Mouse (Mus musculus): ENCODE measurements around the gene Hoxa3. TPM values are rescaled to one million over a fixed set of nuclear protein-coding genes. Genes with fewer than 3 reads are reported as not detected.

The Hoxa3 gene
- total RNA-seq, 2 experiments from 2014 or later, result not detected

DNA sequence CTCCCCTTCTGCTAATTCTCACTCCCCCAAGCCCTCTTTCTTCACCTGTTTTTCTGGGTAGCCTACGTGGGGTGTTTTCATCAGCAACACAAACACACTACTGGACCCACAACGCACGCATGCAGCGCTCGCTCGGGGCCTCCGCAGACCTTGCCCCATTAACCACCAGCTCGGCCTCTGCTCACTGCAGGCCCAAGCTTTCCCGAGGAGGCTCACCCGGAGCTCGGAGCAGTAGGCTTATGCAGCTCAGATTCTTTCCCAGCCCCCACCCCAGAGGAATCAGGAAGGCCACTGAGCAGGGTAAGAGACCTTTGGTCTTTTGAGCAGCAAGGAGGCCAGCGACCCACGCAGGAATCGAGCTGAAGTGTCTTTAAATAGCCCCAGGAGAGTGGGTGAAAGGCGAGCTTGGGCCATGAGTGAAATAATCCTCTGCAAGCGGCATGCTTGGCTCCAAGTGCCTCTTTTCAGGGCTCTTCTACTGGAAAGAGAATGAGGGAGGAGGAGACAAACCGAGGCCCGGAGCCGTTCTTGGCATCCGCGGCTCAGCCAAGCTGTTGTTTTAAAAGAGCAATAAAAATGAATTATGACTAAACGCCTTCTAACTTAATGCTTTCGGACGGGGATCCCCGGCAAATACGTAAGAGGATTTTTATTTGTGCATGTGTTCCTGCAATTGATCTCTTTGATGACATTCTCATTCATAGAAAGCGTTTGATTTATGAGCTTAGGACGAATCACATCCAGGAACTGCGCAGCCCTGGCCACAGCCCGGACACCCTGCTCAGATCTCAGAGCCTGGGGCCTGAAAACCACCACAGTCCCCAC, 52.4 kb downstream of the Hoxa3 start:
- no peak for DNase-seq (ENCODE audit: extremely low spot score in 1 of 2, low spot score in 1 of 2)

DNA sequence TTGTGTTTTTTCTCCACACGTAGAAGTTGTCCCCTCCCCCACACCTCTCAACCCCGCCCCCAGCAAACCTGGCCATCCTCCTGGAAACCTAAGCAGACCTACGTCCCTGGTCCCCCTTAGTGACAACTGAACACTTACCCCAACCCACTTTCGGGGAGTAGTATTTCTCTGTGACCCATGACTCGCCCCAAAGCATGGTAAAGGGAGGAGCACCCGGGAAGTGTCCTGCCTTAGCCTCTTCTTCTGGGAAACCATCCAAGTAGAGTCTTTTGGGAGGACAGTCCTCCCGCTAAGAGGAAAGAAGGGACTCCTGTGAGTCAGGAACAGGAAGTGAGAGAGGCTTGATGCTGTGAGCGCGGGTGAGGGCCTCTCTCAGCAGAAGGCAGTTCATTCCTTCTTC, 53.2 kb downstream of the Hoxa3 start:
- no peak for DNase-seq (ENCODE audit: extremely low spot score in 1 of 2, low spot score in 1 of 2)

DNA sequence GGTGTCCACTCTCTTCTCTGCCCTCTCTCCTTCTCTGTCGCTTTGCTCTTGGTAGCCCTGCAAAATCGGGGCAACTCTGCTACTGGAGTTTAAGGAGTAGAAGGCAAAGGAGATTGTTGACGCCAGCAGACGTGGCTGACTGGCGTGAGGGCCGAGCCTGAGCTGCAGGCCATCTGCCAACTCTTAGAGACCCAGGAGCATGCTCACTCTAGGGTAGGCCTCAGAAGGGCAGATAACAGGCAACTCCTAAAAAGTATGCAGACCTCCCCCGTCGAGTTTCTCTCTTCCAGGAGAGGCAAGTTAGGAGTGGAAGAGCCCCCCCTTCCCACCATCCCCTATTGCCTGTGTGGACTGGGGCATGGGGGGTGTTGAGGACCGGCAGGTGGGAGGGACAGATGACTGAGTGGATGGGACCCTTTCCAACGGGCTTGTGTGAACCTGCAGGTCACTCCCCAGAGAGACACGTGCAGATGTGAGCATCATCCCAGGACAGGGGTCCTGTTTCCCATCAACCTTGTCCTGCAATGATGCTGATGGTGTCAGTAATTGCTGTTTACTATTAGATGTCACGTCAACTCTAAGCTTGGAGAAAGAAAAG, 53.9 kb downstream of the Hoxa3 start:
- DNase-seq (ENCODE audit: extremely low spot score in 1 of 2, low spot score in 1 of 2), result no peak

DNA sequence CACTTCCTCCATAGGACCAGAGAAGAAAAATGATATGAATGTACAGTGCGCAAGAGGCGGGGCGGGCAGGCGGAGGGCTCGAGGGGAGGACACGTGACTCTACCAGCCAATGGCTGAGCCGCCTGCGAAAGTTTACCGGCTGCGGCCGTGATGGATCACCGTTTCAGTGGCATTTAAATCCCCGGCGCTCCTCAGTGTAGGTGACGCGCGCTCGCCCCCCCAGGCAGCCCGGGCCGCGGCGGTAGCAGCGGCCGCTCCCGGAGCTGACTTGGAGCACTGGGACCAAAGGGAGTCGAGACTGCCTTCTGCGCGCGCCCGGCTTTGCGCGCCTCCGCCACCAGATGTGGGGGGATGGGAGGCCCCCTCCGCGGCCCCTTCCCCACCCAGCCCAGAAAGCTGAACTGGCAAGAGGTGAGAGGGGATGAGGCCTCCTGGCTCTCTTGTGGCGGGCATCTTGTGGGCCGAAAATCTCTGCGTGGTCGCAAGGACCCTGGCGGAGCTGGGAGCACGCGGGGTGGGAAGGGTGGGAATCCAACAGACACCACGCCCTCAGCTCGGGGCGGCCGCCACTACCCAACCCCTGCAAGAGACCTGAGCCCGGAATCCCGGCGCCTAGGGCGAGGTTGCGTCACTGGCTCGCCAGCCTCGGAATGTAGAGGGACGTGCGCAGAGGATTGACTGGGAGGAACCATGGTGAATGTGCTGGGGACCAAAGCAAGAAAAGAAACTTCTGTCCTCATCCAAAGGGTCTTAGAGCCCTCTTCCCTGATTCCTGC, 54.7 kb downstream of the Hoxa3 start, which contains the start of gene Hoxa1:
Gene Hoxa1 (minus strand): TSS at position 42 of the 776 bp plus-strand sequence.
- DNase-seq (ENCODE audit: extremely low spot score in 1 of 2, low spot score in 1 of 2), result no peak

DNA sequence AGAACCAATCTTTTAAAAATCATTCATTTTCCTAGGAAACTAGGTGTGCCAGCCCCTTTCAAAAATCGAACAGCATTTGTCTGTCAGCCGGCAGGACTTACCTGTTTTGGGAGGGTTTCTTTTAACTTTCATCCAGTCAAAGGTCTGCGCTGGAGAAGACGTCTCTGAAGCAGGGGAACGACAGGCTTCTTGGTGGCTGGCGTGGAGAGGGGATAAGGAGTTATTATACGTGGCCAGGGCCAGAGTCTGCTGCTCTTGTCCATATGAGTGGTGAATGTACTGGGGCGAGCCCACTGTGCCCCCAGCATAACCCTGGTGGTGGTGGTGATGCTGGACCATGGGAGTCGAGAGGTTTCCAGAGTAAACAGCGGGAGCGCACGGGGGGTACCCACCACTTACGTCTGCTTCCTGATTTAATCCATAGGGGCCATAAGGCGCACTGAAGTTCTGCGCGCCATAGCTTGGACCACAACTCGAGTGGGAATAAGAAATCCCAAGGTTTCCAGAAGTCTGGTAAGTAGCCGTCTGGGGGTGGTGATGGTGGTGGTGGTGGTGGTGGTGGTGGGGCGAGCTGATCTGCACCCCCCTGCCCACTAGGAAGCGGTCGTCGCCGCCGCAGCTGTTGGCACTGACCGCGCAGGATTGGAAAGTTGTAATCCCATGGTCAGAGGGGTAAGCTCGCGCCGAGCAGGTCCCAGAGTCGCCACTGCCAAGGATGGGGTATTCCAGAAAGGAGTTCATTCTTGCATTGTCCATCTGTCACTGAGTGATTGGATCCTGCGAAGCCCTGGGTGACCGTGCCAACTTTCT, 55.5 kb downstream of the Hoxa3 start:
- DNase-seq (ENCODE audit: extremely low spot score in 1 of 2, low spot score in 1 of 2), result no peak

DNA sequence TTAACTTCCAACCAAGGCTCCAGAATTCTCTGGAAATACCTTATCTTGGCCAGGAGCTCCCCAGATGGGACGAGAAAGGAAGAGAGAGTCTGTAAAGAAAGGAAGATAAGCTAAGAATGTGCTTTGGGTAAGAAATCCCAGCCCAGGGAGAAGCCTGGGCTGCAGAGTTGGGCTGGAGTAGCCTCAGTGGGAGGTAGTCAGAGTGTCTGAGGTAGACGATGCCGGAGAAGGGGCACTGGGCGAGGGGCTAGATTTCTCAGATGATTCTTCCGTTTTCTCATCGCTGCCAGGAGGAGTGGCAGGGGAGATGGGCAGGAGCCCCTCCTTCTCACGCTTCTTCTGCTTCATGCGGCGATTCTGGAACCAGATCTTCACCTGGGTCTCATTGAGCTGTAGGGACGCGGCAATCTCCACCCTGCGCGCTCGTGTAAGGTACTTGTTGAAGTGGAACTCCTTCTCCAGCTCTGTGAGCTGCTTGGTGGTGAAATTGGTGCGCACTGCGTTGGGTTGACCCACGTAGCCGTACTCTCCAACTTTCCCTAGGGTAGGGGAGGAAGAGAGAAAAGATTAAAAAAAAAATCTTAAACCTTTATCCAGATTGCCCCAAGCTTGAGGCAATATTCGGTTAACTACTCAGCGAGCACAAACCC, 56.5 kb downstream of the Hoxa3 start:
- peak in 1 of 2 experiments; percentile 4 for DNase-seq (ENCODE audit: extremely low spot score in 1 of 2, low spot score in 1 of 2)

DNA sequence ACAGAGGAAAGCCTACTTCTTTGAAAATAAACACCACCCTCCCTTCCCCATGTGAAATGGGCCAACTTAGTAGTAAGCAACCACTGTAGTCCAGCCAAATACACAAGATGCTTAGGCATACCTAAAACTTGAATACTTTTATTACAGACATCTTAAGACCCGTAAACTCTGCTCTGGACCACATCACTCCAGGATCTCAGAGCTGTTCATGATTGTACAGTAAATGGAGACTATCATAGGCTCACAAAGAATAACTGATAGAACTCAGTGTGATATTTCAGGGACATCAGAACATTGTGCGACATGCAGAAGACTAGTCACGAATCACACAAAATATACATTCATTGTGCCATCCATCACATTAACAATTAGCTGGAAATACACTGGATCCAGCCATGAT, 57.7 kb downstream of the Hoxa3 start:
- DNase-seq (ENCODE audit: extremely low spot score in 1 of 2, low spot score in 1 of 2), result no peak

DNA sequence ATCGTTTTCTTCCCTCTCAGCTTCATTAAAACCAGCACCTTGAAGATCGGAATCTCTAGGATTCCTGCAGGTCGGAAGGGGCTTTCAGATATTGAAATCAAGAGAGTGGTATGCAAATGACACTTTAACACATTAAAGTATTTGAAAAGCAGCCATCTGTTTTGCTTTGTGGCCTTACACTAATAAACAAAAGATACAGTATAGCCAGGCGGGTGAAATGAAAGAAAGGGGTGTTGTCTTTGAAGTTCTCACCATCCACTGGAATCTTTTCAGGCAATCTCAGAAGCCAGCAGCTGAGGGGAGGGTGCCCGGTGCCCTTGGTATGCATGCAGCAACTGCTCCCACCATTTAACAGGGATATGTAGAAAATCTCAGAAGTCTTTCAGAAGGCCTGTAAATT, 59.1 kb downstream of the Hoxa3 start:
- DNase-seq (ENCODE audit: extremely low spot score in 1 of 2, low spot score in 1 of 2), result no peak

DNA sequence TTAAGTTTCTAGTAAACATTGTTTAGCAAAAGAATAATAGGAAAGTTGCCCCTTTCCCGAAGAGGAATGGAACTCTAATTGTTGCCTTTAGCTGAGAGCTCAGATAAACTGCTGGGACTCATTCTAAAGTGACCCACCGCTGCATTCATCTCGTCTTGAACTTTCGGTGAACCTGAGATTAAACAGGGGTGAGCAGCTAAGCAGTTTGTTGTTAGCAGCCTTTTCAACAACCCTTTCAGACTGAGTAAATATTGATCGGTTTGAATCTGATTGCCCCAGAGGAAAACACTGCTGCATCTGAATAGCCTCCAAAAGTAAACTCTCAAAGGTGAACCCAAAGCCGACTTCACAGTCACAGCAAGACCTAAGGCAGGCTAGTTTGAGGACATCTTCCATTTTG, 59.9 kb downstream of the Hoxa3 start:
- DNase-seq (ENCODE audit: extremely low spot score in 1 of 2, low spot score in 1 of 2), result no peak

DNA sequence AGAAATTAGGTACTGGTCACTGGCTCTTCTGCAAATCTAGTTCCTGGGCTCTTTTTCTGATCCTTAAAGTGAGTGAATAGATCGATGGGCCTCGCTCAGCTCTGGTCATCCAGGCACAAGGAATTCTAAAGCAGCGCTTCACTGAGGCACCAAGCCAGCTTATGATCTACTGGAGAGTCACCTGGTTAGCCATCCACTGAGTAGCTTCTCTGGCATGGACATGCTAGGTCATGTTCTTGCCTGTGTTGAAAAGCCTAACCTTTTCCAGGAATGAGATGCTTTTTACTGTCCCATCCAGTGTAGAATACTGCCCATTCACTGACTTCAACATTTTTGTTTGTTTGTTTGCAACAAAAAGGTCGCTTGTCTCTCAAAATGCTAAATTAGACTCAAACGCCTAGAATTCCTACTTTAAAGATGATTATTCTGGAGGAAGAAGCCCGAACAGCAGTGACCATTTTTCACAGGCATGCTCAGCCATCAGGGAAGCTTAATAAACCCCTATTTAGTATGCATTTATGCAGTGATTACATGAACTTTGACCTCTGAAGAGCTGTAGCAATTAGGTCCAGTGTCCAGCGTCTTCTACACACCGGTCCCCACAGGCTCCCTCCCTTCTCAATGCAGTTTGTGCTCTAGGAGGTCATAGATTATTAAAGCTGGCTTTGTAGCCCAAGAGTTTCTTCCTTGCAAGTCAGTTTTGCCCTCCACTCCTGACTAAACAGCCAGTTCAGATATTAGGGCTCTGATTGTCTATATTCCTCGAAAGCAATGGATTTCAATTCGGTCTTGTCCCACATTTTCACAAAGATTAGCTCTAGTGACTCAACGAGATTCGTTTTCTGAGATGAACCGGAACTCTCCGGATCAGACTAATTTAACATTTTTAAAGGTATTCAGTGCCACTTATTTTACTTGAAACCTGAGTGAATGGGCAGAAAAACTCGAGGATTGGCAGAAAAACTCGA, 60.6 kb downstream of the Hoxa3 start:
- DNase-seq (ENCODE audit: extremely low spot score in 1 of 2, low spot score in 1 of 2), result no peak

DNA sequence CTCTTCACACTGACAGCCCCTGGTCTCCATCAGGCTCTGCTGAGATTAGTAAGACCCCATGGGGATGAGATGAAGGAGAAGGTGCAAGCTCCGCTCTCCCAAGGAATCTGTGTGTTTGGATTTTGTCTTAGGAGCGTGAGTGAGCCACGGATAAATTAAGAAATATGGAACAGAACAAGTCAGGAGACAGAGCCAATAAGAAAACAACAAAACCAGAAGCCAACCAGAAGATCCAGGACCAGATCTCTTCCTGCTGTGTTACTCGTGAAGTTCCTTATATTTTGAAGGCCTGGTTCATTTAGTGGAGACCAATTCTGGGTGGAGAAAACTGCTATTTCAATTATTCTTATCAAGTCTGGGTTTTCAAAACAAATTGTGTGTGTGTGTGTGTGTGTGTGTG, 61.6 kb downstream of the Hoxa3 start:
- DNase-seq (ENCODE audit: extremely low spot score in 1 of 2, low spot score in 1 of 2), result no peak

DNA sequence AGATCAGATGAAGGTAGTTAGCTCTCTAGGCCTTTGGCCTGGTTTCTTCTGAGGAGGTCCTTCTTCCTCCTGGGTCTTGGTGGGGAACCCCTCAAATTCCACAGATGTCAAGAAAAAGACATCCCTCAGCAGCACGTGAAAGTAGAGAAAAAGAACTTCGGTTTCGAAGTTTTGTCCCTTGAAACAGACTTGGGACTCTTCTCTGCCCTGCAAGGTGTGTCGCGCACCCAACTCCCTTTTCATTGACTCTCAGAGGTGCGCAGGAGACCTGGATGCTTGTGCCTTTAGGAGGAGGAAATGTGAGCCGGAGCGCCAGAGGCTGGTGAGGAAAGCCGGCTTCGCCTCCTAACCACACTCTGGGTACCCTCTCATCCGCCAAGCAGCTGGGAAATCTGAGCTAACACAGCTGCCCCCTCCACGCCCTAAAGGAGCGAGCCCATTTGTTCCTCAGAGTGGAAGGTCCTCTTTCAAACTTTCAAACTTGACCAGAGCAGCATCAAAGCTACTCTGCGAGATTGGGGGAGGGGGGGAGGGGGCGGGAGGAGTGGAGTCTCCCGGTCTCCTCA, 62.7 kb downstream of the Hoxa3 start:
- no peak for DNase-seq (ENCODE audit: extremely low spot score in 1 of 2, low spot score in 1 of 2)

DNA sequence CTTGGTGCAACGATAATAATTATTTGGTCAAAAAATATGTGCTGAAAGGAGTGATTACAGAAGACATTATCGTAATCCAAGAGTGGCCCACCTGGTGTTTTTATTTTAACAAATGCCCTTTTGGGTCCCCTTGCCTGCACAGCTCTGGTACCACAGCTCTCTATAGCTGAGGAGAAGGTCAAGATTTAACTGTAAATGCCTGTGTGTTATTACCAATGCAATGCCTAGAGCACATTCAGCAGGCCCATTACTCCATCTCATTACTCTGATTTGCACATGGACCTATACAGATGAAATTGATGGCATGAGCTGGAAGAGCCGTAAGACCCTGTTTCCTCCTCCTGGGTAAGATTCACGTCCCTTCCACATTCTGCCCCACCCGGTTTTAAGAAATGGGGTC, 74.0 kb downstream of the Hoxa3 start:
- DNase-seq (ENCODE audit: extremely low spot score in 1 of 2, low spot score in 1 of 2), result no peak

DNA sequence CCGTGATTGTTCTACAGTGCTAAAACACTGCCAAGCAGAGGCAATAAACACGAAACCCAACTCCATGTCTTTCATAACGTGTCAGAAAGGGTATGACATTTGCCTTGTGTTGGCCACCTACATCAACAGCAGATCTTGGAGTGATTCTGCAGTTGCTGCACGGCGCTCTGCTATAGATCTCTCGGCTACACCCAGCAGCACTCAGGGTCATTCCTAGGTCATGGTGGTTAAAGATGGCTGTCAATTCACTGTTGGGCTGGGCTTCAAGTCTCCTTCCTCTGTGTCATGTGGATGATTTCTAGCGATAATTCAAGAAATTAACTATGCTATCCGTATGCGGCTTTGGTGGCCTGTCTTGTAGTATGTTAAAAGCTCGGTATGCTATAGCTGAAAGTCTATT, 74.6 kb downstream of the Hoxa3 start:
- no peak for DNase-seq (ENCODE audit: extremely low spot score in 1 of 2, low spot score in 1 of 2)

DNA sequence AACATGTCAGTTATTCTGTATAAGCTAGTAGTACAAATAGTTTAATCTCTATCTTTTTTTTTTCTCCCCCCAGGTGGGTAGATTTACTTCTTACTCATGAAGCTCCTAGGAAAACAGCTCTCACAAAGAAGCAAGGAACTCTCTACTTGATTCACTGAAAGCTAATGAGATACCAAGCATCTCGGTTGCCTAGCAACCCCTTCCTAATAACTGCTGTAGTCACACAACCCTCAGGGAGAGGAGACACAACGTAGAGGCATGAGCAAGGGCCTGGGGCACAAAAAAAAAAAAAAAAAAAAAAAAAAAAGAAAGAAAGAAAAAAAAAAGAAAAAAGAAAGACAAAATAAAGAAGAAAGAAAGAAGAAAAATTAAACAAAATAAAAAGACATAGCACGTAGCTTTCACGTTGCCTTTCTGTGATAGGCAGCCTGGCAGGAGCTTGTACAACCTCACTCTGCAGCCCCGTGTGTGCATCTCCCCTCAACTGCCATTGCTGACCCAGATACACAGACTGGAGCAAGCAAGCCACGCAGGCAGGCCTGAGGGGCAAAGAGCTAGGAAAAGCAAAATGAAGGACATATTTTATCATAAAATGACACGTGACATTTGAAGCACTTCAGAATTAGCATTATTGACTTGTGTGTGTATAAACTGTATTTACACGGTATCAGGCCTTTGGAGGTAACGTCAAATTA, 75.1 kb downstream of the Hoxa3 start:
- DNase-seq (ENCODE audit: extremely low spot score in 1 of 2, low spot score in 1 of 2), result no peak

DNA sequence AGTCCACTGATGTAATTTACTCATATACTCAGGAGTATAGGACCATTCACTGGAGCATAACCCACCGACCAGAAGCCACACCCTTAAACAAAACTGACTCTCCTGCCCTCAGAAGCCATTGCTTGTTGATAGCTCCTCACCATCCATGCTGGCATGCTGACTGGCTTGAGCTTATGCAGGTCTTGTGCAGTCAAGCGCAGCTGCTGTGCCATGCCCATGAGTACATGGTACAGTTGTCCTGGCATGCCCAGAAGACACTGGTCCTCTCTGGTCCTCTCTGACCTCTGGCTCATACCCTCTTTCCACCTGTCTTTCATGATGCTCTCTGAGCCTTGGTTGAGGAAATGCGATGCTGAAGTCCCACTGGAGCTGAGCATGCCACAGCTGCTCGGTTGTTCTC, 89.5 kb downstream of the Hoxa3 start:
- DNase-seq (ENCODE audit: extremely low spot score in 1 of 2, low spot score in 1 of 2), result no peak

DNA sequence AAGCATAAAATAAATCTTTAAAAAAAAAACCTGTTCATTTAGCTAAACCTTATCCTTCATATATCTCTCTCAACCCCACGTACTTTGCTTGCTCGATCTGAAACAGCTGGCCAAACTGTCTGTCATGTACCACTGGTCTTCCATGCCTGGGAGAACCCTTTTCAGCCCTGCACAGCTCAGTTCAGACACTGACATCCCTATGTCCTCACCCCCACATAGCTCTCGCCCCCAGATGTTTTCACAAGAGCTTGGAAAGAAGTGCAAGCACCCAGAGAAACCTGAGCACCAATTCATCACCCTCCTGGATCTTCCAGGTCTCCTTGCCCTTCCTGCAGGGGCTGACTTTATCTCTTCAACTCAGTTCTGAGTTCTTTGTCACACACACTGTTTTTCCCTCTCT, 92.0 kb downstream of the Hoxa3 start:
- DNase-seq (ENCODE audit: extremely low spot score in 1 of 2, low spot score in 1 of 2), result no peak

Measured in layer of hippocampus, postnatal 25 days (tissue).